Mouse (Mus musculus): ENCODE measurements at regions not wholly inside any gene's neighbourhood (a gene's known extent, or its start where the extent isn't known, plus 50 kb on each side); places are given as distances from the start of the nearest gene placed in this dataset.

DNA sequence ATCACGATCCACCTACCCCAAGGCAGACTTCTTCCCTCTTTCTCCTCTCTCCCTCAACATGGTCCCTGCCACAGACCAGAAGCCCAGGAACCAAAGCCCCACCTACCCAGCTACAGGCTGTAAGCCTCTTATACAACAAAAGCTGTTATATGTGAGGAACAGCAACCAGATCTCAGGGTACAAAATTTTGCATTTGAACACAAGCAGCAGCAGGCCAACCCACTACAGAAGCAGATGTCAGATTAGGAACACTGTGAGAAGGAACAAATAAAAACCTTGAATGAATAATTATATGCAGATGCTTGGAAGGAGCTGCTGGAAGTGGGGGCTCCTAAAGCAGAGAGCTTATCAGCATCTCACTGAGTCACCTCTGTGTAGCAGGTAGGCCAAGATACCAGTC, 444.8 kb downstream of the Tox3 start:
- DNase-seq: no peak

DNA sequence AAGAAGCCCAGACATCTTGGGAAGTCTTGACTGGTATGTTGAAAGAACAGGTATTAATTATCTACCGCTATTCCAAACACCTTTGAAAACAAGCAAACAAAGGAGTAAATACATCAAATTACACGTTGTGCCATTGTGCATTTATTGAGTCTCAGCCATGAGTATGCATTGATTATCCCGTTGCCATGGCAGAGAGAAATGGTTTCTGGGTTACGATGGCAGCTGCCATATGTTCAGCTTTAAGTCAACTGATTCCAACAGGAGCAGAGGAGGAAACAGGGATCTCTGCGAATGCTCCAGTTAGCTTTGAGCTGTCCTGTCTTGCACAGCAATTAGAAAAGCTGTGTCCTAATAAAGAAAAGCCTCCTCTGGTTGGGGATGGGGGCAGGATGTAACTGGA, 475.4 kb downstream of the Tox3 start:
- DNase-seq: peak; percentile 16

DNA sequence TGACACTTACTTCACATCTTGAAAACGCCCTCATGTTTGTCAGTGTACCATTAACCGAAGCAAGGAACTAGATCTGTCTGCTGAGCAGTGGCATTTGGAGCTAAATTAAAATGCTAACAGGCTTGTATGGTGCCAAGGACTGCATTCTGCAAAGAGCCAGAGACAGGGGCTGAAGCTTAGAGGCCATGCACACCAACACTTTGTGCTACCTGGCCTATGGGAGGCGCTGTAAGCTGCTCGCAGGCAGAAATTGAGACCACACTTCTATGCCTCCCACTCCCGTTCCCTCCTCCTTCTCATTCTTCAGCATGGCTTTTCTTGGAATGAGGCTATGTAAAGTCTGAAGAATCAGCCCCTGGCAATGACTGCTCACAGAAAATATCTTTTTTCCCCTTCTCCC, 476.2 kb downstream of the Tox3 start:
- no peak for DNase-seq

DNA sequence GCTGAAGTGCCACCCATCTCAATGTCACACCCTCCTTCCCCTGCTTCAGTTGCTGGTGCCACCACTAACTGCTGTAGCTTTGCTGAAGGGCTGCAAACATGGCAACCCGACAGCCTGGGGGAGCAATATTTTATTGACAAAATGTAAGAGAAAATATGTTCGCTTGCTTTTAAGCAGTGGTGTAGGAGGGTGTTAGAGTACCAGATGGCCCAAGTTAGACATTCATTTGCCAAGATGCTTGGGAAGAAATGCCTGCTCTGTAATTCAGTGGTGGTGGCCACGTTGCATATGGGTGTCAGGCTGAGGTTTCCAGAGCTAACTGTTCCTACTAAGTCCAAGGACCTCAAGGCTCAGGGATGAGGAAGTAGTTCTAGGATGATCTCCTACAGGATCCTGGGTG, 488.3 kb downstream of the Tox3 start:
- DNase-seq: no peak

DNA sequence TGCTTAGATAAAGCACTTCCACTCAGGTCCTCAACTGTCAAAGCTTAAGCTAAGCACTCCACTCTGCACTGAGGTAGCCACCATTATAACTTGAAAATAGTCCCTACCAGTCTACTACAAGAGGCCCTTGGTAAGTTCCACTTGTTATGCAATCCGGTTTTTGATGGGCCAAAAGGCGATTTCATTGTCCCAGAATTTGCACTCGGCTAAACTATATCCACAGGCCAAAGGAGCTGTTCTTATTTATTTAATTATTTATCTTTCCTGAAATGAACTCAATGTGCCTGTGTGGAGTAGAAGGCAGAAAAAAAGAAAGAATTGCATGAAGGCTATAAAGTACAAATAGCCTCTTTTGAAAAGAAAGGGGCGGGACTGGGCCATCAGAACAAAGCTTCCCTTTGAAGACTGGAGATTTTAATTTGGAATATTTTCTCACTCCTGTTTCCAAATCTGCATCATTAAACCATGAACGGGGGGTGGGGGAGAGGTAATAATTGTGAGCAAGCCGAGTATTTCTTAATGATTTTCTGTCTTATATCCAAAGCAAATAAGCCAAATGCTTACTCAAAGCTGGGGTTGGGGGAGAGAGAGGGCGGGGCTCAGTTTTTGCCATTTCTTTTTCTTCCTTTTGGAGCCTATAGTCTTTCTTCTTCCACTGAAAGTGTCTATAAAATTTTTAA, 489.3 kb downstream of the Tox3 start:
- DNase-seq: peak; percentile 57

DNA sequence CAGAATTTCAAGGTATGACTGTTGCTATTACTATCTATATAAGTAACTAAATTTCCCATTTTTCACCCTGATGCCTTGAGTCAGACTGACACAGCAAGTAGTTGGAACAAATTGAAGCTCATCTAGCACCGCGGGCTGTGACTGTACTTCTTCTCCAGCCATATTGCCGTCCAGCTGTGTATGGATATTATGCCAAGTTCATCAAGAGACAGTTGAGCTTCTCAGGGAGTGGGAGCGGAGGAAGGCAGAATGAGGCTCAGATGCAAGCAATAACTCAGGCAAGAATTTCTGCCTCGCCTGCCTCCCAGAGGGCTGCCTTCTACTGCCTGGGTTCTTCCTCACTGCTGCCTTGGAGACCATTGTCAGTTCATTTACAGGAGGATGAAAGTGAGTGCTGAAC, 492.6 kb downstream of the Tox3 start:
- no peak for DNase-seq

DNA sequence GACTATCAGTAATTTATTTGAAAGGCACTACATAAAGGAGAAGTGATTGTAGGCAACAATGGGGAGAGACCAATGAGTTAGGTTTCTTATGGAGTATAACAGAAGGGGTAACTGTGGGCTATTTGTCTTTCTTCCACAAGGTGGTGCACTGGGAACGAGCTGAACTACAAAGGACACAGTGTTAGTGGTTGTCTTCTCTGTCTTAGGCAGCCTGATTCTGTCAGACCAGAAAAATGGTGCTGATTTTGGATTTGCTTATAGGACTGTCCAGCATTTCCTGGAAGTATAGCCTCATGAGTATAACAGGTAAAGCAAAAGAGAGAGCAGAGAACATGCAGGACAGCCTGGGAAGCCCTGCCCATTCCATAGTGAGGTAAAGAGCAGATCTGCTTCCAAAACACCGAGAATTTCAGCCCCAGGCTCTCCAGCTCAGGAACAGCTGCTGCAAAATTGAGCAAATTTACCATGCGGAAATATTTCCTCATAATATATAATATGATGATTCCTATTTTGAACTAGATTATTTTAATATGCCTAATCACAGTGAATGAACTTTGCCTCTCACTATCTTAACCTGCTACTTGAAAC, 497.8 kb downstream of the Tox3 start:
- DNase-seq: peak; percentile 88

DNA sequence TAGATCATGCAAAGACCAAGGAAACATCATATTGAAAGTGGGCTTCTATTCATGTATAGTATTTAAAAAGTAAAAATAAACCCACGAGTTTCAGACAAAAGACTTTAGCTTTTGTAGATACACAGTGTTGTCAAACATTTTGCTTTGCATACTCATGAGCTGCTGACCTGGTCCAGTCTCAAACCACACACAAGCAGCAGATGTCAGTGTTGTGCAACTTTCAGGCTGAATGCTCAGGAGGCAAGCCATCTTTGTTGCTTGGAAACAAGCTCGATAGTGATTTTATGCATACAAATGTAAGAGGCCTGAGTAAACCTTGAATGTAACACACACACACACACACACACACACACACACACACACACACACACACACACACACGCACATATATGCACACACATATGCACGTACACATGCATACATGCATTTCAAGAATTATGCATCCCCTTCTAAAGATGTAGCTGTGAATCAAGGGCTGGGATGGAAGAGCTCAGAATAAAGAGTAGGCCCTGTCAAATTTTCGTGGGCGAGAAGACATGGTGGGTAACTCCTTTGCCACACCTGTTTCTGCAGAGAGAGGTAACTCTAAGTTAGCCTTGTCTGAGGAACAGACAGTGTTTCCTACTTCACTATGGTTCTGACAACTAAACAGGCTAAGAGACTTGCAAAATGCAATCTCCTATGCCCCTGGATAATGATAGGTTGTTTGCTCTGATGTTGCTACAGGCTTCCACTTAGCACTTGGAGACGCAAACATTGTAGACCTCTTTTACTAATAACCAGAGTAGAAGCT, 498.5 kb downstream of the Tox3 start:
- DNase-seq: peak; percentile 86

DNA sequence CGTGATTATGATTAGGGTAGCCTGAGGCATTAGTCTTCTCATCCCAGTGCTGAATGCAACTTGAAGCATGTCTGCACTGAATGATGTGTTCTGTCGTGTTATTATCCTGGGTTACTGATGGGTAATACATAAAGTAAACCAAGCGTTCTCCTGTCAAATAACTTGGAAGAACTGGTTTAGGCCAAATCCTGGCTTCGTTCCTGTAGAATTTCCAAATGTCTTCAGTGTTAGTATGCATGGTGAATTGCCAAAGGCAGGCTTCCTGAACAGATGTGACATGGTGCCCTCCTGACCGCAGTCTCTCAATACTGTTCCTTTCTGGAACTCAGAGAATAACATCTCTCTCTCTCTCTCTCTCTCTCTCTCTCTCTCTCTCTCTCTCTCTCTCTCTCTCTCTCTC, 509.6 kb downstream of the Tox3 start:
- DNase-seq: no peak

DNA sequence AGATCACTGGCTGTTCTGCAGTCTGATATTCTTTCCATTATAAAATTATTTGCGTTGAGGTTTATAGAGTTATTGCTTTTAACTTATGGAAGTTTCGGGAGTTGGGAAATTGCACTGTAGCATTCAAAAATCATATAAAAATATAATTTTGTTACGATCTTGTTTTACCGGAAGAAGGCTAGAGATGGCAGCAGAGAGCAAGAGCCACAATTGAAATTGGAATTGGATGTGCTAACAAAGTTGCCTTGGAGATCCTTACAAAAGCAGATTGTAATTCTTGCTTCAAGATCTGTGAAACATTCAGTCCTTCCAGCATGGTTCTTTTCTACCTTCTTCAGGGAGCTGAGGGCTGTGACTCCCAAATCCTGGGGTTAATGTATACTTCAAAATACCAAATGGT, 514.4 kb downstream of the Tox3 start:
- no peak for DNase-seq

DNA sequence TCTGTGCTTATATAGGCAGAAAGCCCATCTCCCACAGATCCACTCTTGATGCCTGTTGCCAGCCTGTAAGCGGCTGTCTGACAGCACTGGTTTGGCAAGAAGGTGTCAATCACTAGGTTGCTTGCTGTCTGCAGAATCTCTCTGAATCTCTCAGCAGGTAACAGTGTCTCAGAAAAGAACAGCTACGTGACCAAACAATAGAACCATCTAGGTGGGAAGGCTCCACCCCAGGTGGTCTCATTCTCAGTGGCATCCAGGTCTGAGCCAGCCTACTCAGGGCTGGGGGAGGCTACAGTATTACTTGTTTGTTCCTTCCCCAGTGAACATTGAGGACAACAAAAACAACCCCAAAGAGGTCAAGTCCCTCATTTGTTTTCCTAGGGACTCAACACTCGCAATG, 523.6 kb downstream of the Tox3 start:
- DNase-seq: no peak

DNA sequence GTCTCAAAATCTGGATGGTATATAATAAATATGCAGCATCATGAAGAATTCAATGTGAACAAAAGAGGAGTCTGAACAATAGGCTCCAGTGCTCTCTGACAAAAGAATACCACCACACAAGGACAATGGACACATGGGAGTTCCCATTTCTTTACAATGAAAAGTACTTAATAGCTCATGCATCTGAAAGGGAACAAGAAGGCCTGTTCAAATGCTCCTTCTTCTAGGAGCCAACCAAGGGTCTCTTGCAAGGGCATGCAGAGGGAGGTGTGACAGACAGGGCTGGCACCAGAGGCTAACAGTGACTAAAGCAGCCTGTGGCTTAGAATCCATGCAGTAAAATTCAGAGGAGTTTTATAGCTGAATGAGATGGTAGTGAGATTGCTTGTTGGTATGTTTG, 524.5 kb downstream of the Tox3 start:
- peak; percentile 61 for DNase-seq

DNA sequence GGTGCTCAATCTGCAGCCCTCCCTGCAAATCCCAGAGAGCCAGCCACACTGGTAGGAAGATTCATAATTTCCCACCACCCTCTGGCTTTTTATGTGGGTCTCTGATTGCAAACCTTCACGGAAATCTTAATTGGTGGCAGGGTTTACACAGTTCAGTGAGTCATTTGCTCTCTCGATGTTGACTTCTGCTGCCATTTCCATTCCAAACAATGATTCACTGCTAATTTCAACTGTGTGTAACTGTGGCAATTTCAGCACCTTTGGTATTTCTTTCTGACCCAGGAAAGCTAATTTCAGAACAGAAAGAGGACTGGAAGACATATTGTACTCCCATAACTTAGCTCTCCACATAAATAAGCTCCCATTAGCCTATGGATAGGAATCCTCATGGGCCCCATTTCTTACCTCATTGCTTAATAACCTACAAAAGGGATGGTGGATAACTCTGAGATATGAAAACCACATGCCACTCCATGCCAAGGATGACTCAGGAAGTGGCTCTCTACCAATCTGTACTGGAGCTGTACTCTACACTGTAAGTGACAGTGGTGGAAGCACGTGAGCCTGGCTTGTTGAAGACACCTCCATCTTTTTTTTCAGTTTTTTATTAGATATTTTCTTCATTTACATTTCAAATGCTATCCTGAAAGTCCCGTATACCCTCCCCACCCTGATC, 536.0 kb downstream of the Tox3 start:
- DNase-seq: no peak

DNA sequence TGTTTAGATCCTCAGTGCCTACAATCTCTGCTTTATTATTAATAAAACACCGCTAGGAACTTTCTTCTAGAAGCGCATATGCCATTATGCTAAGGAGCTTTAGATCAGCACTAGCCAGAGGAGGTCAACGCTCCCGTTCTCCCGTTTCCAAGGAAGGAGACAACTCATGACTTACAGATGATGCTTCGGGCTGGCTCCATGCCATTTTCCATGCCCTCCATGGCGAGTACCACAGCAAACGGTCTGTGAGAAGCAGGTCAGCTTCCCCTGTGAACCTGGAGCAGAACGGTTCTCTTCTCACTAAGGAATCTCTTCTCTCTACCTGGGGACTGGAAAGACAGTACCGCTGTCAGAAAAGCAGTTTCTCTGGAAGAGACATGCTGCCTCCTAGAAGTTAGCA, 559.8 kb downstream of the Tox3 start:
- DNase-seq: peak; percentile 32

DNA sequence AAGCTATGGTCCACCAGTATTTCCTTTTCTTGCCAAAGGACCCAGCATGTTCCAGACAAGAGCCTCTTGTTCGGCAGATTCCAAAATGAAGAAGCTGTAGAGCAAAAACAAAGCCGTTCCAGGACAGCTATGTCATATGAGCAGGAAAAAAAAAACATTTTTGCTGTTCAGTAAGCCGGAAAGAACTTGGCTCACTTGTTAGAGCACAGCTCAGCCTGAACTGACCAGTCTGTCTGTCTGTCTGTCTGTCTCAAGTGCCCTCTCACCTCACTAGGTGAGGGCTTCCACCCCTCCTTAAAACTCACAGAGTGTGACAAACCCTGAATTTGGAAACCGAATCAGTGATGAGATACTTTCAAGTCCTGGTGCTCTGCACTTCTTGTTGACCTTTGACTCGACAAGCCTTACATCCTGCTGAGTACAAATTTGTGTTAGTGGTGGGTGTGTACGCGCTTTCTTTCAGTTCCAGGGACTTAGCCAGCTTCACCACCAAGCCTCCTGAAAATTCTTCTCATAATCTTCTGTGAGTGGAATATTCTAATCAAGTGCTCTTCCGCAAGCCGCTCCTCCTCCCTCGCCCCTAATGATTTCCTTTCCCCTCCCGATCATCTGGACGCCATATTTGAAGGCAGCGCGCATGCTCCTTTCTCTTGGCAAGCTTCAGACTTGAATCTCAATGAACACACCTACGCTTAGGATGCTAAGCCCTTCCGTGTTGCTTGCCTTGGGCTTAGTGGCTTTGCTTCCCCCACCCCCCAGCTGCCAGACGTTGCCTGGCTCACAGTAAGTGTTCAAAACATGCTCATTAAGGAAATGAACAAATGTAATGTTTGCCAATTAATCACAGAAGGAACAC, 560.9 kb downstream of the Tox3 start:
- DNase-seq: peak; percentile 62

DNA sequence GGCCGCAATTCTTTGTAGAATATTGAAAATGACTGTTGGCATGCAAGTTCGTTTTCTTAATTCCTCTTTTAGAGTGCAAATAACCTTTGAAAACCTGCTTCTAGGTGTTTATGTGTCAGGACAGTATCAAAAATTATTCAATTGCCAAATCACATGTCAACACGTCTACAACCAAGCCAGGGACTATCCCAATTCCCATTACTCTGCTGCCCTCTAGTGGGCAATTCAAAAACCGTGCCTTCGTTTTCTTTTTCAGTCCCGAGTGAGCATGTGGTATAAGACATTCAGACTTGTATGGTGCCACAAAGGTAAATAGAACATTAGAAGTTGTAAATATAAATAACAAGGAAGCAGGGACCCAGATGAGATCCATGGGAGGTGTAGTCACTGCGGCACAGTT, 563.1 kb downstream of the Tox3 start:
- DNase-seq: peak; percentile 86

DNA sequence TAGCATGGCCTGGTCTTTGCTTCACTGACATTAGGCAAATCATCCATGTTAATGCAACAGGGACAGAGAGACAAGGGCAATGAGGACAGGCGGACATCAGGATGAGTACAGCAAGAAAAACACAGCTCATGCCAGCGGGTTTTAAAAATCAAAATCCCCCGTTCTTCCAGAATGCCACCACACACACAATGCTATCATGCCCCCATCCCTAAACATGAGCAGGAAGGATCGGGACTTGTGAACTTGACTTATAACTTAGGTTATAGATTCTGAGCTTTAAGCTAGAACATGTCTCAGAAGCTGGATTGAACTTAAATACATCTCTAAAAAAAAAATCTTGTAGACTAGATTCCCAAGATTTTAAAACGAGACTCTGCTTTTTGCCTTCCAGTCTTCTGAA, 564.8 kb downstream of the Tox3 start:
- no peak for DNase-seq

DNA sequence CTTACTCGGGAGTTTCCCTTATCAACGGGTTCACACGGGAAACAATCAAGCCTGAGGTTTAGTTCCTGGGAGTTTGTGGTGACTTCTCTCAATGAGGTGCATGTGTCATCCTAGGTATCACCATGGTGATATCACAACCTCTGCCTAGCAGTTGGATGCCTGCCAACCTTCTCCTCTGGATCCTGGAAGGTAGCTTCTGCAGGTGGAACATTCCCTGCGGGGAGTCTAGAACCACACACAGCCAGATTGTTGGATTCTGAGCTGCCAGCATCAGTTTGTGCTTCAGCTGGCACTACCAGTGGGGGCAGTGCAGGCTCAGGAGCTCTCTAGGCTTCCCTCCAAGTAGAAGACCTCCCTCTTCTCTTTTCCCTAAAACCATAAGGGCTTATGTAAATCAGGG, 581.8 kb downstream of the Tox3 start:
- DNase-seq: no peak

DNA sequence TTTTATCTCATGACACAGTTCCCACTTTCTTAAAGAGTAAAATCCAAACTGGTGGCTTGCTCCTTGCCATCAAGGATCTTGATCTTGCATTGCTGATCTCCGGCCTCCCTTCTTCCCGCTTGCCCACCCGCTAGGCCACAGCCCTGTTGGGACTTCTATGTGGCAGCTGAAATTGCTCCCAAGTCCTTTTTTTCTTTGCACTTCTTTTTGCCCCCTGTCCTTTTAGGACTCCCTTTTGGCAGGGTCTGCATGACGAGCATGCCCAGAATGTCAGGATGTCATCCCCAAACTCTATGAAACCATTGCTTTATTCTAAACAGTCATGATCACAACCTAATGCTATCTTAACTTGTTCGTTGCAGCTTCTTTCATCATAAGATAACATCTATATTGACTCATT, 588.6 kb downstream of the Tox3 start:
- no peak for DNase-seq

DNA sequence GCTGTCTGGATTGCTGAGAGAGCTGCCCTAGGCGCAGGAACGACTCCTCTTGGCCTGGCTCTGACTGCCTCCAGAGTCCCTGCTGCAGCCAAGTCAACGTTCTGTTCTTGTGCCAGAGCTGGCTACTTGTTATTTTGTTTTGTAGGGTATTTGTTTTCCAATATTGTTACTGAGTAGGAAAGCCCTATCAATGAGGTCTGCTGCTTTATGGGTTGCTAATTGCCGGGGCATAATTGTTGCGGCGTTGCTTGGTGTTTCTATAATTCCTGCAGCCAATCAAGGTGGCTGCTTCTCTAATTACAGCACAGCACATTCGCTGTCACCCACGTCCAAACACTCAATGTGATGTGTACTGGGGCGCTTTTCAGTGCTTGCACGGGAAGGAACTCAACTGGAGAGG, 589.4 kb downstream of the Tox3 start:
- DNase-seq: peak; percentile 25

DNA sequence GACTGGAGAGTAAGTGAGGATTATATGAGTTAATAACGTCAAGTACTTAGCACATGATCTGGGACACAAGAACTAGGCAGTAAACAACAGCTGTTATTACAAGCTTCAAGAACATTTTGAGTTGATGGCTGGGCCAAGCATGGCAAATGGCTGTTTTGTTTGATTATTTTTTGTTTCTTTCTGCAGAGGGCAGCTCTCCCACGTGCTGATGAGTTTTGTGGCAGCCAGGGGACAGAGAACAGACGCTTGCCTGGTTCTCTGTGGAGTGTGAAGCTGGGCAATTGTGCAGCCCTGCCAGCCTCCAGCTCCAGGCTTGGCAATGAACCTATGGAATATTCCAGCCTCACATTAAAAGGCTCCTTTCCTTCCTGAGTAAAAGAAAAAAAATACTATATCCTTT, 592.2 kb downstream of the Tox3 start:
- DNase-seq: no peak

DNA sequence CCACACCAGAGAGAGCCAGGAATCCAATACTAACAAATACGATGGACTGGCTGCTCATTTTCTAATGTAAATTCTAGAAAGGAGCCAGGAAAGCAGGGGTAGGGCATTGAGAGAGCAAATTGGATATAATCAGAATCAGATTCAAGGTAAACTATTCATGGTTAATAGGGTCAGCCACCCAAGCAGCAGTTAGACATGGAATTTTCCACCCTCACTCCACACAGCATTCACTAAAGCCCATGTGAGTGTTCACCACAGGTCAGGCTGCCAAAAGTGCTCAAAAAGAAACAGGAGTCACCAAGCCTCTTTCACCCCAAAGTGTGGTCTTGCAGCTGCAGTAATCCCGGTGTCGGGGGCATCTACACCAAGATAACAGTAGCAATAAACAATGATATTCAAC, 596.9 kb downstream of the Tox3 start:
- DNase-seq: no peak

DNA sequence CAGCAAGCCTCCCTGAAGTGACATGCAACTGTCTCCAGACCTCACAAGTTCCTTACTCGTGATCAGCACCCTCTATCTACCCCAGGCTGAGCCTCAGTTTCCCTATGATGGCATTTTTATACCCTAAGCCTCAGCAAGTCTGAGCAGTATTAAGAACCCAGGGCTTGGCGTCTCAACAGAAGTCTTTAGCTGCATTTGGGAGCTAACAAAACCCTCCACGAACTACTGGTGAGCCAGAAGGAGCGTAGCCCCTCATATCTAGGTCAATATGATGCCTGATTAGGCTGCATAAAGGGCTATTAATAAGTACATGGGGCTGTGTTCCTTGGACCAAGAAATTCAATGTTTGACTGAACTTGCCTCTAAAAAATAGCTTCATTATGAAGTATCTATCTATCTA, 600.4 kb downstream of the Tox3 start:
- peak; percentile 67 for DNase-seq

Data from retina, postnatal 1 day (tissue).